Mouse (Mus musculus) WW6 (cell line): Measurements from ENCODE around the gene Rnf10.

Experiments
- DNase-seq: peaks from one replicate; pipeline ENCODE4 v3.0.0-alpha.2; 2013; ENCODE audit warnings: low read depth, low spot score

The Rnf10 gene

DNA sequence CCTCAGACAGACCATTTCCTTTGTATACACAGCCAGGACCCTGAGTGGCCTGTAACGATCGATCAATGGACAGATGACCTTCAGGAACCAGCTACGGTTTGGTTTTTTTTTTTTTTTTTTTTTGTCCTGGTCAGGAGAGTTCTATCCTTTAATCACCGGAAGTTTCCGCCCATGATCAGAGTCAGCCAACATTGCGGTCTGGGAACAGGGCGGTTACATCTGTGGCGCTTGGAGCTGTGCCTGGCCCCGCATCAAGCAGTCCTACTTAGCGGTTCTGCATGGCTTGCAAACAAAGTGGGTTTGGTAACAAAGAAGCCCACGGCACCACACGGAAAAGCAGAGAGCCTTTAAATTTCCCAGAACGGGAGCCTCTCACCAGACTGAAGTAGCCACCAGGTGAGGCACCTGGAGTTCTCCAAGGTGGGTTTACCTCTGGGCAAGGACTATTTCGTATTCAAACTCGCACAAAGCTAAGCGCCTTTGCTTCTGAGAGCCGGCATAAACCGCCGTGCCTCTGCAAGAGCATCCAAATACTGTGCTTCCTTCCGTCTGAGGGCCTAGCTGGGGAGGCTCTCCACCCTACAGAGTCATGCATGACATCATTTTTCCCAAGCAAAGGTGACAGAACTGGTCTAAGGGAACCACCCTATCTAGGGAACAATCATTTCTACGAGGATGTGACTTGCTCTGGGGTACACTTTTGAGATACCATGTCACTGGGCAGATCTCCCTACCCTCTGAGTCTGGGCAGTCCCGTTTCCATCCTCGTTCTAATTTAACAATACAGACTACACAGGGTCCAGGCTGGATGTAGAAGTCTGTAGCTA lies 68.8 kb downstream of the Rnf10 start:
- no peak for DNase-seq

DNA sequence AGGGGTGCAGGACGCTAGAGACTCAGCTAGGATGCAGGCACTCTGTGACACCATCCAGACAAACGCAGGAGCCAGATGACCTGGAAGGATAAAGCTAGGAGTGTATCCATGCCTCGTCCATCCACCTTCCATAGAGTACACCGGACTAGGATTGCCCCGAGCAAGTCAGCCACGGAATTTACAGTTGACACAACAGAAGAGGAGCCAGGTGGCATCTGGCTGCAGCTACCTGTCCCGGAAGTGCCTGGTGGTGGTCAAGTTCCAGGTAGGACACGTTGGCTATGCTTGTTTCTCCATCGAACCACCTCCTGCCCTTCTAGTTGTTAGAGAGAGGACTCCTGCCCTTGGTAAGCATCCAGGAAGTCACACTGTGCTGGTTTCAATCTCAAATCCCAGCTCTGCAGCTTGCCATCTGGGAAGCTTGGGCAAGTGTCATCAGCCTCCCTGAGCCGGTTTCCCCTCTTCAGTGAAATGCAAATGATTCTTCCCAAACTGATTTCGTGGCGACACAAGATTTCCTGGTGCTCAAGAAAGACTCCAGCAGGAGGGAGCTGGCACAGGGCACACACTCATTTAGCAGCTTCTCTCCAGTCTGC lies 78.0 kb downstream of the Rnf10 start:
- DNase-seq, result no peak

DNA sequence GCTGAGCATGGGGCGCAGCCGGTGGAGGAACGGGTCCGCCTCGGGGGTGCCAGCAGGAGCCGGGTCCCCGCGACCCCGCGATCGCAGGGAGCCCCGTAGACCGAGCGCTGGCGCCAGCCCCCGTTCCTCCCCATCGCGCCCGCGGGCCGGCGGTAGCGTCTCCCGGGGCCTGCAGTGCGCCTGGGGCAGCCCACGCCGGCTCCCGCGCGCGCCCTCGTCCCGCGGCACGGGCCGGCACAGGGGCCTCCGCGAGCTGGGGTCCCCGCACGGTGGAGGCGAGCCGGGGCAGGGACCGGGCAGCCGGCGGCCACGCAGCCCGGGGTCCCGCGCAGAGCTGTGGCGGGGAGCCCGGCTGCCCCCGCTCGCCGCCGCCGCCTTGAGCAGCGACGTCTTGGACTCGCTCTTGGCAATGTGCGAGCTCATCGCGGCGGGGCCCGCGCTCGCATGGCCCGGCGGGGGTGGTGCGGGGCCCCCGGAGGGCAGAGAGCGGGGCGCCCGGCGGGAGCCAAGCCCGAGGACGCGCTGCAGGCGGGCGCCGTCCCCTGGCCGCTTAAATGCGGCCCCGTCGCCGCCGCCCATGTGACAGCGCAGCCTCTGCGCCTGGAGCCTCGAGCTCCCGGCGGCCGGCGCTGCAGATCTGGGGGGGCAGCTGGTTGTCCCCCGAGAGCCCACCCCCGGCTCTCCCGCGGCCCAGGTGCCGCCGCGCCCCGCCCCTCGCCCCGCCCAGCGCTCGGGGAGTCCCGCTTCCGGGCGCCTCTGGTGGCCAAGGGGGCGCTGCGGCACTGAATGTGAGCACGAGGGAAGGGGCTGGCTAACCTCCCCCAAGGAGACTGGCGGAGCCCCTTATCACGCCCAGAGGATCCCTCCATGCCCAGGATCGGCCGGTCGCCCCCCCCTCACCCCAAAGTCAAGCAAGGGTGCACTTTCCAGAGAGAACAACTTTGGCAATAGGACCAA lies 78.8 kb downstream of the Rnf10 start, which contains the start of gene Cabp1:
Cabp1 (minus strand) TSS at position 713 of the 957 bp plus-strand sequence.
- DNase-seq, result no peak

DNA sequence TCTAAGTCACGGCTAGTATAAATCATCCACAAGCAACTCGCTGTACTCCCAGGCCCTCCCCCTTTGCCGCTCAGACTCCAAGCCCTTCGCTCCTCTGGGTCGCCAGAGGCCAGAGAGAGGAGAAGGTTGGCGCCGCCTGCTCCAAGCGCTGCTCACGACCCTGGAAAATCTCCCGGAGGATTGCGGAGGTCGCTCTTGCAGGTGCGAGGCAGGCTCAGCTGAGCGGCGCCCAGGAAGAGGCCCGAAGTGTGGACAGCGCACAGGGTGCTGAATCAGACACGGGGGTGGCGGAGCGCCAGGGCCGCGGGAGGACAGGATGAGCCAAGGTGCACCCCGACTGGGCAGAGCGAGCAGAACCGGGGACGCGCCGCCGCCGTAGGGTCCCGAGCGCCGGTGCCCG lies 79.5 kb downstream of the Rnf10 start:
- DNase-seq, result no peak

DNA sequence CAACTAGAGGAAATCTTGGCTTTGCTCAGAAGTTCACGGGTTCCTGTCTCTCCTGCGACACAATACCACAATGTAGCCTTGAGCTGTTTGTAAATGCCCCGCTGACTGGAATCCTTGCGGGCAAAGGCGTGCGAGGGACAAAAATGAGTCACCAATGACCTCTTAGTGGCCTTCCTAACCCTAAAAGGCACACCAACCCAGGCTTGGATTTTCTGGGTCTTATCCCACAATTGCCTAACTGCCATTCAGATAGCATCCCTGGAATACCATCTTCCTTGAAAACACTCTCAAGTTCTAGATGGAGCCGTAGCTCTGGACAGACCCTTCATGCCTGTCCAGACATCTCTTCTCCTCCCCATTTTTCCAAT lies 79.9 kb downstream of the Rnf10 start:
- no peak for DNase-seq

DNA sequence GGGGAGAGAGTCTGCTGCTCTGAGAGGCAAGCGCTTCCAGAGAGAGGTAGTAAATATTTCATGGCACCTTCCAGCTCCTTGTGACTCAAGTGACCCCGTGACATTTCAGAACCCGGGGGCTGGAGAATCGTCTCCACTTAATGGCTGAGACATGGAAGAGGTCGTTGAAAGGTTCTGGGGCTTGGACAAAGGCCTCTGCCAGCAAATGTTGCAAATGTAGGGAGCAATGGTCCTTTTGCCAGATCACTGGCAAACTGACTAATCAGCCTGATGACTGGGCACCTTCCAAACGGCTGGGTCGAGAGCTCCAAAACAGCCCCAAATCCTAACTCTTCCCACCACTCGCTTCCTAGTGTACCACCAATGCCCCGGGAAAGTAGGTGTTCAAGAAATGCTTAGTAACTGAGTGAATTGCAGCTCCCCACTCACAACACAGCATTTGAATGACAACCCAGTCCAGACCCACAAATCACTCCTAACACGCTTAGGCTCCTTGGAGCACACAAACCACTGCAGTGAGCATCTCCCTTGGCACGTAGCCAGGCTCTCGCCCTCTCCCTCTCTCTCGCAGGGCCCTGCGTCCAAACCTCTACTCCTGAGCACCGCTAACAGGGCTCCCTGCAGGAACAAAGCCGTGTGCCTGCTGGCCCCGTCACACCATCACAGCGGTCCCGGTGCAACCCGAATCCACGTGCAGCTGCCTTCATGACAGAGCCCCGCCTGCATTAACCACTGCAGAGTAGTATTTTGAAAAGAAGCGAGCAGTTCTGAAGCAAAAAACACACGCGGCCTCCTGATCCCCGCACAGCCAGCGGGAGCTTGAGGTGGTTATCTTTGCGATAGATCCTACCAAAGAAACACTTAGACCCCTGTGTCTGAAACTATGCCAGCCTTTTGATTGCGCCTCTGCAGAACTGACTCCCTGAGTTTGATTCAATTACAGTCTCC lies 80.5 kb downstream of the Rnf10 start:
- no peak for DNase-seq
